Mouse (Mus musculus) CH12F3 (cell line): ENCODE results near the gene Enpp6.
"Not testable (repeated sequence)": the region's sequence is repeated elsewhere in the genome, so short reads cannot be mapped to it uniquely, and the experiment has no call there.

Source experiments
- in situ Hi-C: fragments of 300-500 bp; cut with MboI; formaldehyde crosslinking; loops from 2 replicates; pipeline ENCODE4 v1.14.3; 2020; ENCODE audit warnings: low sequenced_read_pairs

Gene Enpp6

DNA sequence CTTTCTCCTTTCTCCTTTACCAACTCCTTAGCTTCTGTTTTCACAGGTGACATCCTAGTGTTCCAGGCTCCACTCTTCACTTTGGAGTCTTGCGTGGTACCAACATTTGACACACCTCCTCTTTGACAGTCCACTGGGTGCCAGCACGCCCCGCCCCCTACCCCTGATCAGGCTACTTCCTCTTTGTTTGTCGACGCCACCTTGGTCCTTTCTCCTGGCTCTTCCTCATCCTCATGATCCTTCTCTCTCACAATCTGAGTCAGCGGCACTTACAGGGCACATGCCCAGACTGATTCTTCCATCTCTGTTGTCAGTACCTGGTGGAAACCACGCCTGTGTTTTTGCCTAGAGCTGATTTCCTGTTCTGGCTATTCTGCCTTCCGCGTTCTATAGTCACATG lies 5.9 kb downstream of the Enpp6 start:
- in situ Hi-C loops = no loop called here

DNA sequence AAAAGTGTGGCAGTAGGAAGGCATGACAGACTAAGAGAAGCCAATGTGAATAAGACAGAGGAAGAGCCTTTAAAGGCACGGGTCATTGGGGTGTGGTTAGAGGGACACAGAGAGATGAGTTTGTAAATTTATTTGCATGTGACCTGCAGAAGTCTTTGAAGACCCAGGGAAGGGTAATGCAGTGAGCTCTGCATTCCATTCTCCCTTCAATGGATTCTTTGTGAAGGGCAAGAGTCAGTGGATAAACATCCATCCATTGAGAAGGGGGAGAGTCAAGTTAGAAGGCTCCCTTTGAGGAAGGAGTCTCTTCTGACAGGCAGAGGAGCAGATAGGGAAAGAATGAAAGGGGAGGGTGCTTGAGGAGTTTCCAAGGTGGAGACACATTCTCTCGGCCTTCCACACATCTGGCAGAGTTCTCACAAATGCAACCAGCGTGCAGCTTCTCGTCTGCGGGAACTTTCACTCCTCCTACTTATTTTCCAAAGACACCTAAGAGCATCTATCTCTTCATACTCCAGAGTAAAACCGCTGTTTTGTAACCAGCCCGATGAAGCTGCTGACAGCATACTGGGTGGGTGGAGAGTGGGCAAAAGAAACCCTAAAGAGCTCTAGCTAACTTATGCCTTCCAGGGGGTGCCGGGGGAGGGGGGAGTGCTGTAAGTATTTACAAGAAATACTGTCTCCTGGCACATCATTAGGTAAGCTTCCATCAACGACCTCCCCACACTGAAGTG lies 9.4 kb downstream of the Enpp6 start:
- in situ Hi-C loops = no loop called here

DNA sequence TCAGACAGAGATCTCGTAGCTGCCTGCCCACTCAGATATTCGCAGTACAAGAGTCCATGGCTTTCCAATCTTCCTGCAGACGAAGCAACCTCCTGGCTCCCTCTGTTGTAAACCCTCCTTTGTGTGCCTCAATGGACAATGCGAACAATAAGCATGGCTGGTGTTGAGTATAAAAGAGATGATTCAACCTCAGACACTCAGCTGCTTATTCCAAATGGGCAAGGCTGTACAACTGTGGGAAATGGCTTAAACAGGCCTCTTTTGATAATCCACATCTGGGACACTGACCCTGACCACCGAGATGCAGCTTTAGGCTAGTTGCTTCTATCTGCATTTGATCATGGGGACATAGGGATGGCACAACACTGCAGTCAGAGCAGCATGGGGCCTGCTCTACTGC lies 19.0 kb downstream of the Enpp6 start:
- in situ Hi-C loops = no loop called here

DNA sequence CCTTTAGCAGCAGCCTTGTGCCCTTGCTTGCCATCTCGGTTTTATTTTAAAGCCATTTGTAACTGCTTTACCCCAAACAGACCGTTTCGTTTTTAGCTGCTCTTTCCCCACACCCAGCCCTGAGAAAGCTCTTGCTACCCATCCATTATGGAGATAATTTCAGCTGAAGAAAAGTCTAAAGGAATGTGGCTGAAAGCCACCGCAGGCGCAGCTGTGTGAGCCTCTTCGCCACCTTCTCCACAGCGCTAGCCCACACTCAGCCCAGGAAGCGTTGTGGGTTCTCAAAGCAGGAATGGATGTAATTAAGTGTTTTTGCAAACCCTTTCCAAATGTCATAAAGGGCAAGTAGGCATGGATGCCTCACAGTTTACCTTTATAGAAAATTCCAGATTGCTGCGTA lies 20.1 kb downstream of the Enpp6 start:
- in situ Hi-C loops = no loop called here

DNA sequence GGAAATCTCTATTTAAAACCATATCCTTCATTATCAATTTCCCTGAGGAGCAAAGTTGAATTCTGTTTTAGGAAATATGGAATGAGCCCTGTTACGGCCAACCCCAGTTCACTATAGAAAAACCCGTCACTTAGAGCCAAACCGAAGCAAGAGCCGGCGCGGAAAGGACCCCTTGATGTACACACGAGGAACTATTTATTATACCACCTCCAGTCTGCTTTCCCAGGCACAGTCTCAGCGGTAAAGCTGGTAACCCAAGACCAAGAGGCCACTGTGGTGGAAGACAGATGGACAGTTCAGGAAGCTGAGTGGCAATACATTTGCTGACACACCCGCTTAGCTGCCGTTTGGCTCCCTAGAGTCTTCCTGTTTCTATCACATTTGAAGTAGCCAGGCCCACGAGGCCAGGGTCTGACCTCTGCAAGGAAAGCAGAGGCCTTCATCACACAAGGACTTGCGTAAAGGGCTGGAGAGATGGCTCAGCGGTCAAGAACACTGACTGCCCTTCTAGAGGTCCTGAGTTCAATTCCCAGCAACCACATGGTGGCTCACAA lies 21.6 kb downstream of the Enpp6 start:
- in situ Hi-C loops = no loop called here

DNA sequence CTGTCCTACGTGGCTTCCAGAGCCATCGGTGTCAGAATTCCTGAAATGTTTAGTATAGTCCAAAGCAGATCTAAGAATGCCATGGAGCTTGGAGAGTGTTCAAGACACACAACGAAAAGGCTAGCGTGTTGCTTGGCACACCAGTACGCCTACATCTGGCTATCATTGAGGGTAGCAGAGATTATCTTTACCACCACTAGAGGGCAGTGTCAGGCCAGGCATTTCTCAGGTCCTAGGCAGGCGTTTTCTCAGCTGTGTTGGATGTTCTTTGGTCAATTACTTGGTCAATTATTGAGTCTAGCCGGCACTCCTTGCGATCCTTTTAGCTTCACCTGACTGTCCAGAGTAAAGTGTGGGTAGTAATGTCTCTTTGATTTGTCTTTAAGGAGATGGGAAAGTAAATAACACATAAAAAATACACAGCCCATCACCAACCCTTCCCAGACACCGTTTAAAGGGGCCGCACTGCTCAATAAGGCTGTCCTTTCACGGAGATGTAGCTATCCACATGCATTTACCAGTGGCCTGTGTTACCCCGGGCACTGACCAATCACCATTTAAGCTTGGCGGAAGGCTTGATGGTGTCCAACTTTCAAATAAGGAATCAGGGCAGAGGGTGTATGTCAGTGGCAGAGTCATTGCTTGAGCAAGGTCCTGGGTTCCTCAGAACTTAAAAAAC lies 29.7 kb downstream of the Enpp6 start:
- in situ Hi-C loops = loop anchor here (5.0 kb wide), 1 partner anchor 356 kb away; no protein-coding TSS in a partner anchor

DNA sequence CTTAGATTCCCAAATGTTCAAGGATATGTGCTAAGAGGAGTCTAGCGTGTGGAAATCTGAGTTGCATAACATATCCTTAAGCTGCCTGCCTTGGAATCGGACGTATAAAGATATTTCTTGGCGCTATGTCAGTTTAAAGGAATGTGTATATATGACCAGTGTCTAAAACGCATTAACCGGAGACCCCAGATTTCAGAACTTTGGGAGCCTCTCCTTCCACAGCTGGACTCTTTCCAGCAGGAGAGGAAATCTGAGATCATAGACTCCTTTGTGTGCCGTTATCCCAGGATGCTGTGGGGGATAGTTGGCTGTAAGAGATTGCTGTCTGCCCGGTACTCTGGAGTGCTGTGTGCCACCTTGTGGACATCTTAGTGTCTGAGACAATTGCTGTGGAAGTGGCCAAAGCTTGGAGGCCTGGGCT lies 34.5 kb downstream of the Enpp6 start:
- in situ Hi-C loops = no loop called here

DNA sequence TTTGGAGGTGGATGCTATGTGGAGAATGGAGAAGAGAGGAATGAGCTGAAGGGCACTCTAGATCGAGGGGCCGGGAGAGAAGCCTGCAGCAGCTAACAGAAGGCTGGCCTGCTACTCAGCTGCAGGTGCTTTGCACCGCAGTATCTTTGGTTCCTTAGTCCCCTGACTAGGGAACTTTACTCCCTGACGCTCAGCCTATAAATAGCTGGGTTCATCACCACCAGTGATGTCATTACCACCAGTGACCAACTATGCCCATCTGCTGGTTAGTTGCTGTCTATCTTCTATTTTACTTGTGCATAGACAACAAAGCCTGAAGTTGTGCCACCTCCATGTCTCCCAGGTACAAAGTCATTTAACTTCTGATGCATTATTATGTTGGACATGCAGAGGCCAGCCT lies 37.9 kb downstream of the Enpp6 start:
- in situ Hi-C loops = no loop called here

DNA sequence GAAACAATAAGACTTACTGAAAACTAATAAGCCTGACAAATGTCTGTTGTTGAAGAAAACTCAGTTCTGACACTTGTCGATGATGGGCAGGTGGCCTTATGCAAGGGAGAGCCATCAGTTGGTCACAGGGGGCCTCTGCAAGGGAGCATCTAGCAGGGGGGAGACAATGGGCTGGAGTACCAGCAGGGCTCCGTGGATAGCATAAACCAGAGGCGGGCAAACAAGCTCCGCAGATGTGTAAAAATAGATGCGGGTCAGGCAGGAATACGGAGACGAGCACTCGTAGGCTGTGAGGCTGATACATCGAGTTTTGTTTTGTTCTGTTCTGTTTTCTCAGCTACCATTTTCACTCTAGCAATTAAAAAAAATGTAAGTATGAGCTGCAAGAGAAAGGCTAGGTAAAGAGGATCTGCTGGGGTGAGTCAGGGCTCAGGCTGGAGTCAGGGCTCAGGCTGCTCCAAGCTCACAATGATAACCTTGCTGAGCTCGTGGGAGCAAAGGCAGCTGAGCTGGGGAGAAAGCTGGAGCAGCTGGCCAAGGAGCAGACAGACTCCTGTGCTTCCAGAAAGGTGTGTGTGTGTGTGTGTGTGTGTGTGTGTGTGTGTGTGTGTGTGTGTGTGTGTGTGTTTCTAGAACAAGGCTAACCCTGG lies 40.3 kb downstream of the Enpp6 start:
- in situ Hi-C loops = no loop called here

DNA sequence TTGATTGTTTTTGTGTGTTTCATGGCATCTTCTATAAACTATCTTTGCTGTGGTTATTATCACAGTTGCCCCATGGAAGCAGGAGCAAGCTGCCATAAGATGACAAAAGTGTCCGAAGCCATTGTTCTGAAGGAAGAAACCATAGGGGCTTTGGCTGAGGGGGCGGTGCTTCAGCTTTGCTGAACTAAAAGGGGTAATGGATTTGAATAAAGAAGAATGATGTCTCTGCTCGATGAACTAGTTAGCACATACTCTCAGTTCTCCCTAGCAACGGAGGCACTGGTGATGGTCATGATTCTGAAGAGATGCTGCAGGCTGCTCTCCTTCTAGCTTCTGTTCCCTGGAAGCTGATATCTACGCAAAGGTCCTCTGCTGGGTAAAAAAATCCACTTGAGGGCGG lies 41.8 kb downstream of the Enpp6 start:
- in situ Hi-C loops = no loop called here

DNA sequence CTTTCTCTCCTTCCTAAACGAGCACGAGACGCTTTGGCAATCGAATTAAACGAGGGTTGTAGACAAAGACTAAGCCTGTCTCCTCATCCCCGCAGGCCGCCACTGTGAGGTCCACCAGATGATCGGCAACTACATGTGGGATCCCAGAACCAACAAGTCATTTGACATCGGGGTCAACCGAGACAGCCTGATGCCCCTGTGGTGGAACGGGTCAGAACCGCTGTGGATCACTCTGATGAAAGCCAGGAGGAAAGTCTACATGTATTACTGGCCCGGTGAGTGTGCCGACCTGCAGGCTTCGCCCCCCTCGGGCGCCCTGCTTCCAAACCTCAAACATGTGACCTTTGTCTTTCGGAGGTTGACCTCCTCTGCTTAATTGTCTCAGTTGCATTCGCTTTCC lies 43.6 kb downstream of the Enpp6 start:
- in situ Hi-C loops = no loop called here

DNA sequence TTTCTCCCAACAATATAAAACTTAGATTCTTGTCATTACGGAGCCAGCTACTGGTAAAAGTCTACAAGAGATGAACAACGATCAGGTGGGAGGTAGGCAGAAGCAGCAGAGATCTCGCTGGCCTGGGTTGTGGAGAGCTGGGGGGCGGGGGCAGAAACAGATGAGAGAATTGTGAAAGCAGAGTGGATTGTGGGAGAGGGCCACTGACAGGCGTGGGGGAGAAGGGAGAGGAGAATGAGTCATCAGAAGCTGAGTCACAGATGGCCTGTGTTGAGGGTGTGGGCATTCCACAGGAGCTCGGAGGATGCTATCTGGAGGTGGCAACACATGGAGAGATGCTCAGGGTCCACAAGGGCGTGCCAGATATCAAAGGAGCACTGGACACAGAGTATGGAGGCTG lies 45.4 kb downstream of the Enpp6 start:
- in situ Hi-C loops = no loop called here

DNA sequence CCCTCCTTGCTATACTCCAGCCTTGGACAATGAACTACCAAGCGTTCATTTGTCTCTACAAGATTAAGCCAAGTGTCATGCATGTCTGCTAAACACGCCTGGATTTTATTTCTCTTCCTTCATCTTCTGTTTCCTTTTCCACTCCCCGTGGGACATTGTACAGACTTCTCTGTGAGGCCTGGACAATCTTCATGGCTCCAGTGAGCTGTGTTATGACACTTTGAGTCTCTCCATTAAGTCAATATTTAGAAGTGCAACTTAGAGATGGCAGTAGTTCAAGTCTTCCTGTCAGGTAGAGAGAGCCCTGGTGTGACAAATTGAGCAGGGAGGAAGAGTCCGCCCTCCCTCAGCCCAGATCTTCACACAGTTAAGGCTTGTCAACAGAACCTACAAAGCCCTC lies 47.3 kb downstream of the Enpp6 start:
- in situ Hi-C loops = no loop called here

DNA sequence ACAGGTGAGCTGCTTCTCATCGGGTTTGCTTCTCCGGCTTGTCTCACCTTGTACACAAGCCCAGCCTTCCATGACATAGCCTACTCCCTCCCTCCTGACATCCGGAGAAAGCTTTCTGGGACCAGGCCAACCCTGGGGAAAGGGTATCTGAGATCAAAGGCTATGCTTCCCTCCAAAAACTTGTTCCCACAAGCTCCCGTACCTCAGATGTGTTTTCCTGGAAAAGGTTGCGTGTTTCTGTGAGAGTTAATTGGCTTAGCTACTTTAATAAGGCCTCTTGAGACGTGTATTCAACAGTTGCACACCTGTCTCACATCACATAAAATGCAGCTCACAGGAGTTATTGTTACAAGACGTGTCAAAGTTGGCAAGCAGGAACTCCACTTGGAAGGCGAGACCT lies 49.8 kb downstream of the Enpp6 start:
- in situ Hi-C loops = no loop called here

DNA sequence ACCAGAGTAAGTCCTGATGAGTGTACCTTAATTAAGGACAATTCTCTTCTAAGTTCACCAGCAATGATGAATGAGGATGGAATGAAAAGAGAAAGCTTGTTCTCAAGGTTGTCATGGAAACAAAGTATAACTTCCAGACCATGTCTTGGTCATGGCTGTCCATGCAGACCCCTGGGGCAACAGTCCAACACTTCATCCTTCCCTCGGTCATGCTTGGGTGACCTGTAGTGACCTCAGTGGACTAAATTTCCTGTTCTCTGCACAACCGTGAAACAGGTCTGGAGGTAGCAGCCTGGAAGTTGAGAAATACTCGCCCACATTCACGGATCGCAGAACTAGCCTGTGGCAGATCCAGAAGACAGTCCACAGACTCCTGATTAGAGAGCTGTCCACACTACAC lies 50.7 kb downstream of the Enpp6 start:
- in situ Hi-C loops = no loop called here

DNA sequence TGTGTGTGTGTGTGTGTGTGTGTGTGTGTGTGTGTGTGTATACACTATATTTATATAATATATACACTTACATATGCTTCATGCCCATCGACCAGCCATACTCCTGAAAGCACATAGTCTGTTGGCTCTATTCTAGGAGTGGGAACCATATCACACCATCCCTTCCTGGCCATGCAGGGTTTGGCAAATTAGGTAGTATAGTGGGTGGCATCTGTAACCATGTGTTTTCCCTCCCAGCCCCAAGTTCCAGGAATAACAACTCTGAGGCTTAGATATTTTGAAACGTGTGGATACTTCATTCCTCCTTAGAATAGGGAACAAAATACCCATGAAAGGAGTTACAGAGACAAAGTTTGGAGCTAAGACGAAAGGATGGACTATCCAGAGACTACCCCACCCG lies 53.5 kb downstream of the Enpp6 start:
- in situ Hi-C loops = not testable (repeated sequence)

DNA sequence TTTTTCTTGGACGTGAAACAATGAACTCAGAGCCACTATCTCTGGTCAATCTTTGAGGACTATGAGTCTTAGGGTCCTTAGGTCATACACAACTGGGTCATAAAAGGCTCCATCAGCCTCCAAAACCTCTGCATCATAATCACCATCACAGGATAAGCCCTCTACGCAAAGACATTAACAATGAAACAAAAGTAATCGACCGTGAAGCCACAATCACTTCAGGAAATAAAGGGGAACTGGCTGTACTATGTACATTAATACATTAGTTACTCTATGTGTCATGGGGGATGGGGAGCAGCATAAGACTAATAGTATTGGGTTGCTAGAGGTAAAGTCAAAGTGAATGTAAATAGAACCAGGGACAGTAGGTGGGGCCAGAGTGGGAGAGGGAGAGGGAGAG lies 59.7 kb downstream of the Enpp6 start:
- in situ Hi-C loops = no loop called here

DNA sequence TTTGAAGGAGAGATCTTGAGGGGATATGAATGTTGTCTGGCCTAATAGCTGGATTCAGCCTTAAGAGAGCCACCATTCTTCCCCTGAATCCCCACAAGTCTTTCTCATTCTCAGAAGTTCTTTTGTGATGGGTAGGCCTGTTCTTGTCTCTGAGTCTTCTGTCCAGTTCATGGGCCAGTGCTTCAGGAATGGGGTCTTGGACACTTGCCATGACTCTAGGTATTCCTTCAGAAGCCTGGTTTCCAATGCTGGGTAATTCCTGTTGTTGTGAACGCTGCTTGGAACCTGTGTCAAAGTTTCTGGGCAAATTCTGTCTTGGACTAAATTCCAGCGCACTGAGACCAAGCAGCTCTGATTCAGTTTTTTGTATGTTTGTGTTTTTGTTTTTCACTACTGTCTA lies 60.5 kb downstream of the Enpp6 start:
- in situ Hi-C loops = no loop called here

DNA sequence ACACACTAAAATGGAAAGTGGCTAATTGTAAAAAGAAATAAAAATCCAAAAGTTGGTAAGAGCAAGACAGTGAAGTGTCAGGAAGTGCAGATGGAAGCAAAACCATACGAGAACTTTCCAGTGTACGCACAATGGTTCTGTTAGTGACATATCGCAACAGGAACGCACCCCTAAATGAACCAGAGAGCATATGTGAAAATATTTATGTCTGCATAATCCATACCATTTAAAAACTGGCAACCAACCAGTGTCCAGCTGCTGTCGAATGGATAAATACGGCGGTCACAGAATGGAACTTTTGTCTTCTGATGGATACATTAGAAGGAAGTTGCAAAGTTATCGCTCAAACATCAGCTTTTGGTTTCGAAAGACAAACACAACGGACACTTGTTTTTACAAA lies 61.9 kb downstream of the Enpp6 start:
- in situ Hi-C loops = no loop called here

DNA sequence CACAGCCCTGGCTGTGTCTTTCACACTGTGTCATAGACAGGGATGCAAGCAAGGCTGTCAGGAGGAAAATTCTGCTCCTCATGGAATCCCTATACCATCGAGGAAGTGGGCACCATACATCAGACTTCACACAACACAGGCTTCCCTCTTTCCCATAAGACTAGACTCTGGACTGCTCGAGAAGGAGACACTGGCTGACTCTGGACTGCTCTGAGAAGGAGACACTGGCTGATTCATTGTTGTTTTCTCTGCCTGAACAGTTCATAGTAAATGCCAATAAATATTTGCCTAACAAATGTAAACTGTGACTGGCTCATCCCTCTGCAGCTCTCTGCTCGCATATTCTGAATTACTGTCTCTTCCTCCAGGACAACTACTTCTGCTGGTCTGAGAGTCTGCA lies 66.0 kb downstream of the Enpp6 start:
- in situ Hi-C loops = no loop called here

DNA sequence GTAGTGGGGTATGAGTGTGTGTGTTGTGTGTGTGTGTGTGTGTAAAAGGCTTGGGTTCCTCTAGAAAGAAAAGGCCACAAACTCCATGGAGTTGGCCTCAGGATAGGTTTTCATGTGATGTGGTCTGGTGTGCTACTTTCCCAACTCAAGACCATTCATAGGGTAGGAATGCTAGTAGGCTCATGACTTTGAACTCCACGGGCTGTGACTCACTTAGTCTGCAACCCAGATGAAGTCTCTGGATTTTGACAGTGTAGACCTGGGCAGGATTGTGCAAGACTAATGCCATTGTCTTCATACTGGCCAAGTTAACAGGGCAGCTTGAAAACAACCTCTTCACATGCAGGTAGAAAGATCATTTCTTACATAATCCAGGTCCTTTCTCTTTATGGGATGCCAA lies 69.4 kb downstream of the Enpp6 start:
- in situ Hi-C loops = no loop called here

DNA sequence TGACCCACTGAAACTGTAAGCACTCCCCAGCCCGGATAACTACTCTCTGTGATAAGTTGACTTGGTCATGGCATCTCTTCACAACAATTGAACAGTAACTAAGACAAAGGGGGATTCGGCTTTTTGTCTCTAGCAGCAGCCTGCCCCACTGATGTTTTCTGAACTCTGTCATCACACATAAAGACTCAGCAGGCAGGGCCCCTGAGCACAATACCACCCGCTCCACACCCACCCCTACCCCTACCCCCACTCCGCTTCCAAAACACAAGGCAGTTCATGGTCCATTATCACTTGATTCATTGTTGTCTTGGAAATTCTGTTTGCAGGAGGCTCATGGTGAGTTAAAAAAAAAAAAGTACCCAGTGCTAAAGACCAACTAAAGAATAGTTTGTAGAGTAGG lies 71.8 kb downstream of the Enpp6 start:
- in situ Hi-C loops = no loop called here
